Mouse (Mus musculus) liver, embryonic 11.5 days (tissue): ENCODE results near the gene Bri3. TPM values are rescaled to one million over a fixed set of nuclear protein-coding genes. Genes with fewer than 3 reads are reported as not detected.
A peak's percentile ranks its signal among the peaks of the same experiment; 100 is the strongest.

Experiments used
- ATAC-seq: fragments of 200-750 bp; cut with Nextera tagmentation; replicated peaks from 2 replicates; pipeline ENCODE4 v1.8.0; 2017; ENCODE audit warnings: moderate number of reproducible peaks, mild to moderate bottlenecking, moderate TSS enrichment, moderate library complexity; ENCODE audit not compliant: low FRiP score
- DNase-seq: peaks from one replicate; pipeline ENCODE4 v3.0.0-alpha.2; 2017; ENCODE audit warnings: low spot score
- H3K27ac ChIP-seq: fragments of 300-500 bp; sonication (generic); 2 replicates; pipeline ENCODE4 v1.5.1; 2014; ENCODE audit warnings: mild to moderate bottlenecking, low read depth, low read length, control low read depth
- H3K27me3 ChIP-seq: fragments of 300-500 bp; sonication (generic); replicated peaks from 2 replicates; pipeline ENCODE4 v1.6.1; 2014; ENCODE audit warnings: low read length, mixed read lengths; ENCODE audit not compliant: control insufficient read depth, insufficient read depth
- H3K36me3 ChIP-seq: fragments of 300-500 bp; sonication (generic); 2 replicates; pipeline ENCODE4 v1.6.1; 2014; ENCODE audit warnings: mild to moderate bottlenecking, low read length, moderate library complexity, mixed read lengths; ENCODE audit not compliant: control insufficient read depth, insufficient read depth
- H3K4me1 ChIP-seq: fragments of 300-500 bp; sonication (generic); replicated peaks from 2 replicates; pipeline ENCODE4 v1.6.1; 2014; ENCODE audit warnings: low read length, mixed read lengths; ENCODE audit not compliant: control insufficient read depth, insufficient read depth
- H3K4me2 ChIP-seq: fragments of 300-500 bp; sonication (generic); 2 replicates; pipeline ENCODE4 v1.6.1; 2014; ENCODE audit warnings: mild to moderate bottlenecking, control low read depth, moderate library complexity
- H3K4me3 ChIP-seq: fragments of 300-500 bp; sonication (generic); 2 replicates; pipeline ENCODE4 v1.5.1; 2014; ENCODE audit warnings: low read depth, low read length, control low read depth
- H3K9ac ChIP-seq: fragments of 300-500 bp; sonication (generic); 2 replicates; pipeline ENCODE4 v1.6.1; 2014; ENCODE audit warnings: low read depth, low read length, control low read depth
- H3K9me3 ChIP-seq: fragments of 300-500 bp; sonication (generic); 2 replicates; pipeline ENCODE4 v1.6.1; 2016; ENCODE audit warnings: low read length, inconsistent platforms, mixed read lengths; ENCODE audit not compliant: control insufficient read depth
- WGBS: fragments of 180-500 bp; shearing (Covaris S2); extraction: QIAGEN DNeasy Blood & Tissue Kit; methylation state at CpG from one replicate; pipeline ENCODE4 v1.1.7; 2014; 5-methylcytosine and 5-hydroxymethylcytosine counted together
- polyA plus RNA-seq: library from polyadenylated mRNA; unstranded; fragments of >200 nt; fragmentation: Nextera tagmentation; extraction: Ambion mirVana; gene quantifications from 2 replicates; pipeline ENCODE4 v1.2.1, GENCODE M21; 2014

Bri3 gene
- polyA plus RNA-seq, 1 experiment from 2014 or later, result 59.2 TPM

DNA sequence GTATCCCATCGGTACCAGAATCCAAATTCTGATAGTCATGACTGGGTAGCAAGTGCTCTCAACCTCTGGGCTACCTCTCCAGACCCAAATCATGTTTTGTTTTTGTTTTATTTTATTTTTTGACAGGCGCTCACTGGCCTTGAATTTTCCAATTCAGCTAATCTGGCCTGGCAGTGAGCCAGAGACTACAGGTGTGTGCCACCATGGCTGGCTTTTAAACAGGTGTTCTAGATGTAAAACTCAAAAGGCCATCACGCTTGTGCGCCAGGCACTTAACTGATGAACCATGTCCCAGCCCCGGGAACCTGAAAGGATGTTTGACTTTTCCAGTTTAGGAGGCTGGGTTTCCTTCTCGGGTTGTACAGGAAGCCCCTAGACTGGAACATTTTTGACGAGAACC is 2.4 kb downstream of the Bri3 start:
- Histone ChIP-seq H3K4me1 (peaks cover 6% of the 10 kb centered on the region; the same call in 1 of the 2 replicates), H3K9ac (no peak overlapping the region), H3K9me3 (no peaks in the 10 kb centered on the region), H3K36me3 (no peaks in the 10 kb centered on the region), H3K4me2 (no peak overlapping the region), H3K4me3 (no peak overlapping the region), H3K27ac (no peak overlapping the region), H3K27me3 (no peaks in the 10 kb centered on the region)
- no peak for DNase-seq
- ATAC-seq, result no peak
- 80% methylated on average over 7 of the region's 7 CpGs for WGBS

DNA sequence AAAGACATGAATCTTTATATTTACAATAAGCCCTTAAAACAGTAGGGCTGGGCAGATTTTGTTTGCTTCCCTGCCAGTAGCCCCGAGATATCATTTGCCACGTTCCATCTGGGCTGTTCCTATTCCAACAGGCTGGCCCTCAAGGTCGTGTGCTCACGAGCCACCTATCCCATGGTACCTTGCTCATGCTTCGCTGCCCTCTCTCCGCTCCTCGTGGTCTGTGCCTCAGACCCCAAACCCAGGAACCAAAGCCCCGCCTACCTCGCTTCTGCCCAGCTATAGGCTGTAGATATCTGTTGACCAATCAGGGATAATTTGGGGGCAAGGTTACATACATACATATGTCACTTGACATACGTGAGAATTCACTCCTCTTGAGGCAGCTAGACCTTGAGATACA is 3.1 kb downstream of the Bri3 start:
- no peak for DNase-seq
- Histone ChIP-seq H3K36me3 (no peaks in the 10 kb centered on the region), H3K4me1 (peaks cover 6% of the 10 kb centered on the region; the same call in 1 of the 2 replicates), H3K9me3 (no peaks in the 10 kb centered on the region), H3K27ac (no peak overlapping the region), H3K27me3 (no peaks in the 10 kb centered on the region), H3K9ac (no peak overlapping the region), H3K4me2 (no peak overlapping the region), H3K4me3 (no peak overlapping the region)
- ATAC-seq, result no peak
- 69% methylated on average over 10 of the region's 10 CpGs for WGBS

DNA sequence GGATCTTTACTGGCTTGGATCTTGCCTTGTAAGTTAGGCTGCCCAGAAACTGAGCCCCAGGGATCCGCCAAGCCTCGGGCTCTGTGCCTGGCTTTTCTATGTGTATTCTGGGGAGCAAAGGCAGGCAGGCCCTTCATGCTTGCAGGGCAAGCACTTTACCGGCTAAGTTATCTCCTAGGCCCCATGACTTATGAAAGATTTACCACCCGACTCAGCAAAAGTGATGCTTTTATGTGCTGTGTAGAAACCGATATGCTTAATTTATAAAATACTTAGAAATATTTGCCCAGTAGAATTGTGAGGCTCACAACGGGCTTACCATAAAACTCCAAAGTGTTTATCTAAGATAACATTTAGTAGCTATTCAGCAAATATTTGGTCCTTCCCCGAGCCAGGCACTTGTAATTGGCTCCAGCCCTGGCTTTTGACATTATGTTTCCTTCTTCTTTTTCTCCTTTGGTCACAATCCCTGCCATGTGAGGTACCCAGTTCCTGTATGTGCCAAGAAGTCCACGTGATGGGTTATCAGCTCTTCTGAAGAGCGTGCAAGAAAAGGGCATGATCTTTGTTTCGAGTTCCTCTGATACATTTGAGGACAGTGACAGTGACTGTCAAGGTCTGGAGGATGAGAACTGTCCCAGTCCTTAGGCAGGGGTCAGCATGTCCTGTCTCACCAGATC is 3.8 kb downstream of the Bri3 start:
- no peak for DNase-seq
- Histone ChIP-seq H3K27me3 (no peaks in the 10 kb centered on the region), H3K9ac (no peak overlapping the region), H3K36me3 (no peaks in the 10 kb centered on the region), H3K9me3 (no peaks in the 10 kb centered on the region), H3K4me3 (no peak overlapping the region), H3K4me1 (0 out of 2 replicates have a peak, but pooled peaks cover 2% of the 10 kb centered on the region), H3K4me2 (no peak overlapping the region), H3K27ac (no peak overlapping the region)
- ATAC-seq, result no peak
- WGBS, result 52% methylated on average over 10 of the region's 10 CpGs

DNA sequence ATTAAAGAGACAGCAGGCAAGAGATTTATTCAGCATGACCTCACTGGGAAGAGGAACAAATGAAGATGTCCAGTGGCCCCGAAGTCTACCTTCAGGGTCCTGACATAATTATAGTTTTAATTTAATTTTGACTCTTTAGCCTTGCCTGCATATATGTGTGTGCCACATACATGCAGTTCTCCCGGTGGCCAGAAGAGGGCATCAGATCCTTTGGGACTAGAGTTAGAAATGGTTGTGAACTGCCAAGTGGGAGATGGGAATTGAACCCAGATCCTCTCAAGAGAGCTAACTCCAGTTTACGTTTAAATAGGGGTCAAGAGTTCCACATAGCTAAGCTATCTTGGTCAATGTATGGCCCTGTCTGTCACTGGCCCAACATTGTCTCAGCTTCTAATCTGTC is 5.6 kb downstream of the Bri3 start:
- Histone ChIP-seq H3K9ac (no peak overlapping the region), H3K36me3 (no peaks in the 10 kb centered on the region), H3K27ac (no peak overlapping the region), H3K4me2 (no peak overlapping the region), H3K9me3 (no peaks in the 10 kb centered on the region), H3K27me3 (no peaks in the 10 kb centered on the region), H3K4me3 (no peak overlapping the region), H3K4me1 (peaks cover 7% of the 10 kb centered on the region; the same call in 1 of the 2 replicates)
- WGBS, result 74% methylated on average over 3 of the region's 3 CpGs
- ATAC-seq (no peak), DNase-seq (no peak)

DNA sequence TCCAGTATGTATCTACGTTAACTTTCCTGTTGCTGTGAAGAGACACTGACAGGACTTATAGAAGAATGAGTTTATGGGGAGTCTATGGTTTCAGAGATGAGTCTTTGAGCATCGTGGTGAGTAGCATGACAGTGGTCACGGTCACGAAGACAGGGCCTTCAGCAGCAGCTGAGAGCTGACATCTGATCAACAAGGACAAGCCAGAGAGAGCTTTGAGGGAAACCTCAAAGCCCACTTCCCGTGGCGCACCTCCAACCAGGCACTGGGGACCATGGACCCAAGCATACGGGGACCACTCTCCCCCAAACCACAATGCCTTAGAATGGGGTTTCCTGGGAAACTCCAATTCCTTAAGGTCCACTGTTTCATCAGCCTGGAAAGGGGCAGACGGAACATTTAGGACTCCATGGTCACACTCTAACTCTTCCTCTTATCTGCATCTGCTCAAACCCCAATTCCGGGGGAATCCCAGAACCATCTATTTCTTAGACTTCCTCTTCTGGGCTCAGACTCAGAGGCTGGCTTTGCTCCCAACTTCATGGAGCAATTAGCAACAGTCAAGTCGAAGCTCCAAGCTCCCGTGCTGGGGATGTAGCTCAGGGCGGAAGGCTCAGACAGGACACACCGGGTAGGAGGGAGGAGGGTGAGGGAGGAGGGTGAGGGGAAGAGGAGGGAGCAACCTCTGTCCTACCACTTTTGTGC is 7.8 kb downstream of the Bri3 start:
- H3K9me3 ChIP-seq, result no peaks in the 10 kb centered on the region
- DNase-seq, result no peak
- no peak overlapping the region for H3K27ac ChIP-seq
- H3K27me3 ChIP-seq, result no peaks in the 10 kb centered on the region
- H3K4me3 ChIP-seq, result no peak overlapping the region
- 79% methylated on average over 13 of the region's 13 CpGs for WGBS
- ATAC-seq, result no peak
- H3K4me2 ChIP-seq, result no peak overlapping the region
- H3K9ac ChIP-seq, result no peak overlapping the region
- no peaks in the 10 kb centered on the region for H3K36me3 ChIP-seq
- H3K4me1 ChIP-seq, result peaks cover 12% of the 10 kb centered on the region

DNA sequence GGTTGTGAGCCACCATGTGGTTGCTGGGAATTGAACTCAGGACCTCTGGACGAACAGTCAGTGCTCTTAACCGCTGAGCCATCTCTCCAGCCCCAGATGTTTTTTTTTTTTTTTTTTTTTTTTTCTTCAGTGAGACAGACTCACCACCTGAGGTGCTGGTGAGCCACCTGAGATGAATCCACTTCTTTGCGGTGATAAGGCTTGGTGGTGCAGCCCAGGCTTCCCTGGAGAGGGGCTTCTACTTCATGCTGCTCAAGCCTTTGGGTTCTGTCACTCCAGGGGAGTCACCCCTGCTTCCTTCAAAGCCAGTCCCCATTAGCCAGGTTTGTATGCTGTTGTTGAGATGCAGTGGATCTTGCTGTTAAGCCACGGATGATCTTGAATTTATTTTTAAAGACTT is 9.0 kb downstream of the Bri3 start:
- 59% methylated on average over 4 of the region's 4 CpGs for WGBS
- H3K9ac ChIP-seq, result no peak overlapping the region
- no peak overlapping the region for H3K4me3 ChIP-seq
- no peaks in the 10 kb centered on the region for H3K27me3 ChIP-seq
- no peak for ATAC-seq
- H3K9me3 ChIP-seq, result no peaks in the 10 kb centered on the region
- no peaks in the 10 kb centered on the region for H3K36me3 ChIP-seq
- H3K4me2 ChIP-seq, result no peak overlapping the region
- no peak for DNase-seq
- H3K27ac ChIP-seq, result no peak overlapping the region
- H3K4me1 ChIP-seq, result peaks cover 22% of the 10 kb centered on the region

DNA sequence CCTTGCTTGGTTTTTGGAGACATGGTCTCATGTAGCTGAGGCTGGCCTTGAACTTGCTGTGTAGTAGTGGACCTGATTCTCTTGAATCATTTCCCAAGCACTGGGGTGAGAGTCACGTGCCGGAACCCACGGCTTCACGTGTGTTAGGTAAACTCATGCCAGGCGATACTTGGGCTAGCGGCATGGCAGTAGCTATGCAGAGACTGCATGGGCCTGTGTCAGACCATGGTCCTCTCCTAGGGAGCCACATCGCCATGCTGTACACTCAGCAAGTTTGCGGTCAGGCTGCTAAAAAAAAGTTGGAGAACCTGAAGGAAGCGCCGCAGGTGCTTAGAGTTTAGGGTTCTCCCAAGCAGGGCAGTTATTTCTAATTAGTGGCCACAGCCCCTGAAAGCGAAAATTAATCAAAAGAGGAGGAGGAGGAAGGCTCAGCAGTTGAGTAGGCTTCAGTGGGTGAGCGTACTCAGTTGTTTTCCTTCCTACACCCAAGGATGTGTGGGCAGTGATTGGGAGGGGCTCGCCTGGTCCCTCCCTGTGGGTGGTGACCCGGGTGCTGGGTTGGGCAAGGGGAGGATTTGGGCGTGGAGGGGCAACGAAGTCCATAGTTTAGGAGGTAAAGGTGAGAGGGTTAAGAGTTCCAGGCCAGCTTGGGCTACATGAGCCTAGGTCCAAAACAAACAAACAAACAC is 10.0 kb downstream of the Bri3 start:
- no peak for DNase-seq
- 48% methylated on average over 16 of the region's 16 CpGs for WGBS

DNA sequence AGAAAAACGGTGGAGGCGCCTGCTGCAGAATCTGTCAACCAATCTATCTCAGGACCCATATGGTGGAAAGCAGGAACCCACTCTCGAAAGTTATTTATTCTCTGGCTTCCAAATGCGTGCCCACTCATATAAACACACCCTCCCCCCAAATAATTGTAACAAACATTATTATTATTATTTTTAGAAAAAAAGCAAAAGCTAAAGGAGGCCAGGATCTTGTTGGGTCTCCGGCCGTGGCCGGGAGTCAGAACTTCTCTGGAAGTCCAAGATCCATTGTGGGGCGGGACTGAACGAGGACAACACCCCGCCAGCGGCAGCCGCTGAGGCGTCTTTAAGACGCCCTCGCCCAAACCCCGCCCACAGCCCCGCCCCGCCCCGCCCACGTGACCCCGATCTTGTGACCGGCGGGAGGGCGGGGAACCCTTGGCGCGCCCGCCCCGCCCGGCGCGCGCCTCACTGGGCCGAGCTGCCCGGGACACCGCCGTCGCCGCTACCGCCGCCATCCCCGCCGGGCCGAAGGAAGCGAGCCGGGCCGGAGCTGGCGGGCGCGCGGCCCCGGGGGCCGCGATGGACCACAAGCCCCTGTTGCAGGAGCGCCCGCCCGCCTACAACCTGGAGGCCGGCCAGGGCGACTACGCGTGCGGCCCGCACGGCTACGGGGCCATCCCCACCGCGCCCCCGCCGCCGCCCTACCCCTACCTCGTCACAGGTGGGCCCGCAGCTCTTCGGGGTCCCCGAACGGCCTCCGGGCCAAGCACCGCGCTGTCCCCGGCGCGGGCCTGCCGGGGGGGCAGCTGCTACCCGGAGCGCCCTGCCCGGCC is 10.8 kb downstream of the Bri3 start:
- Histone ChIP-seq H3K27ac (peak overlapping the region; percentile 86), H3K4me3 (peak overlapping the region; percentile 90), H3K4me2 (peak overlapping the region; percentile 84), H3K36me3 (no peaks in the 10 kb centered on the region; the same call in 1 of the 2 replicates), H3K9me3 (no peaks in the 10 kb centered on the region), H3K9ac (peak overlapping the region; percentile 90), H3K27me3 (no peaks in the 10 kb centered on the region), H3K4me1 (peaks cover 33% of the 10 kb centered on the region)
- DNase-seq, result peak; percentile 87
- under 1% methylated on average over 58 of the region's 84 CpGs for WGBS
- peak; percentile 85 for ATAC-seq

More for the DNA sequence above, 10.0 kb downstream of the Bri3 start:
- ATAC-seq, result peak; percentile 70
- Histone ChIP-seq H3K9me3 (no peaks in the 10 kb centered on the region), H3K4me3 (peak overlapping the region; percentile 90), H3K36me3 (no peaks in the 10 kb centered on the region; the same call in 1 of the 2 replicates), H3K9ac (0 out of 2 replicates have a peak overlapping the region, but pooled peaks have one; percentile 20), H3K4me2 (peak overlapping the region; percentile 84), H3K4me1 (peaks cover 32% of the 10 kb centered on the region), H3K27me3 (no peaks in the 10 kb centered on the region), H3K27ac (peak overlapping the region; percentile 40; the same call in 1 of the 2 replicates)
